Mouse (Mus musculus) lung, embryonic 14.5 days (tissue): ENCODE measurements around the gene Klre1. TPM values are rescaled to one million over a fixed set of nuclear protein-coding genes. Genes with fewer than 3 reads are reported as not detected.

Source experiments
- ATAC-seq: fragments of 200-750 bp; cut with Nextera tagmentation; 2 replicates; pipeline ENCODE4 v1.8.0; 2017; ENCODE audit warnings: mild to moderate bottlenecking, moderate TSS enrichment, moderate library complexity; ENCODE audit not compliant: insufficient read depth
- DNase-seq: peaks from one replicate; pipeline ENCODE4 v3.0.0-alpha.2; 2015
- H3K27ac ChIP-seq: fragments of 300-500 bp; sonication (generic); 2 replicates; pipeline ENCODE4 v1.5.1; 2014; ENCODE audit warnings: low read depth, mild to moderate bottlenecking, moderate library complexity
- H3K27me3 ChIP-seq: fragments of 300-500 bp; sonication (generic); 2 replicates; pipeline ENCODE4 v1.6.1; 2014; ENCODE audit warnings: low read length, control low read depth; ENCODE audit not compliant: insufficient read depth
- H3K36me3 ChIP-seq: fragments of 300-500 bp; sonication (generic); 2 replicates; pipeline ENCODE4 v1.6.1; 2014; ENCODE audit warnings: control low read depth; ENCODE audit not compliant: insufficient read depth
- H3K4me1 ChIP-seq: fragments of 300-500 bp; sonication (generic); 2 replicates; pipeline ENCODE4 v1.6.1; 2014; ENCODE audit warnings: antibody characterized with exemption, control low read depth; ENCODE audit not compliant: insufficient read depth
- H3K4me2 ChIP-seq: fragments of 300-500 bp; sonication (generic); 2 replicates; pipeline ENCODE4 v1.6.1; 2014; ENCODE audit warnings: mild to moderate bottlenecking
- H3K4me3 ChIP-seq: fragments of 300-500 bp; sonication (generic); 2 replicates; pipeline ENCODE4 v1.5.1; 2014; ENCODE audit warnings: low read depth, low read length
- H3K9ac ChIP-seq: fragments of 300-500 bp; sonication (generic); 2 replicates; pipeline ENCODE4 v1.6.1; 2014
- H3K9me3 ChIP-seq: fragments of 300-500 bp; sonication (generic); 2 replicates; pipeline ENCODE4 v1.6.1; 2016; ENCODE audit warnings: low read depth, low read length, control low read depth
- CTCF ChIP-seq: IDR thresholded peaks from 2 replicates; pipeline ENCODE4 v1.5.1; 2016; ENCODE audit warnings: antibody characterized with exemption, low read depth
- WGBS: fragments of 180-500 bp; shearing (Covaris S2); extraction: QIAGEN DNeasy Blood & Tissue Kit; methylation state at CpG from one replicate; pipeline ENCODE4 v1.1.7; 2014; 5-methylcytosine and 5-hydroxymethylcytosine counted together
- polyA plus RNA-seq: library from polyadenylated mRNA; unstranded; fragments of >200 nt; fragmentation: Nextera tagmentation; extraction: Ambion mirVana; gene quantifications from 2 replicates; pipeline ENCODE4 v1.2.1, GENCODE M21; 2014

The Klre1 gene
- polyA plus RNA-seq: not detected in 2 replicates

DNA sequence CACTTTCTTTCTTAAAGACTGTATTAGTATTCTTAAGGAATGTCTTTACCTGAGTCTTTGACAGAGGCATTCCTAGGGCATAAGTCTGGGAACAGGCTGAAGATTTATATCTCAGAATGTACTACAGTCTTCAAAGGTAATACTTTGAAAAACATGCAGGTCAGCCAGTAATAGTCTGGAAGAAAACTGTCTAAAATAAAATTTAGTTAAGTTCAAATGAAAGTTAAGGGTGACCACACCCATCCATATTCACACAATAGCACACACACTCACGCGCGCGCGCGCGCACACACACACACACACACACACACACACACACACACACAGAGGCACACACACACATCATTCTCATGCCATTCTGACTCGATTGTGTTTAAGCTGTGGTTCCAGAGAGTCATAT, at the start of gene Klre1:
TSS of gene Klre1 (plus strand) at position 301 of the 400 bp plus-strand sequence.
- WGBS: 94% methylated on average over 8 of the region's 8 CpGs

DNA sequence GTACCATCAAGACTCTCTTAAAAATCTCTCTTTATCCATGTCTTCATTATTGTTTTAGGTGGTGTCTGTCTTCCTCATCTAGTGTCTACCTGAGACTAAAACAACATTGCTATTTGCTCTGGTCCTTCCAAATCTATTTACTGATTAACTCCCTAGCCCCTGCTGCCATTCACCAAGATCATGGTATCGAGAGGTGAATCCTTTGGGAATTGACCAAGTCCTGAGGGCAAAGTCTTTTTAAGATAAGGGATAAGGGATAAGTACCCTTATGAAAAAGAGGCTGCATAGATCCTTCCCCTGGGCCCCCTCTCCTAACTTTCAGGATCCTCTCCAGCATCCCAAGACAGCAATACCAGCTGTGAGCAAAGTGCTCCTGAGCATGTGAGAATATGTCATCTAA, 48.1 kb upstream of the Klre1 start:
- WGBS: 56% methylated on average over 1 of the region's 1 CpGs
- Histone ChIP-seq H3K27me3 (no peaks in the 10 kb centered on the region), H3K4me3 (no peak overlapping the region), H3K4me2 (no peak overlapping the region), H3K9me3 (no peaks in the 10 kb centered on the region), H3K4me1 (0 out of 2 replicates have a peak, but pooled peaks cover under 1% of the 10 kb centered on the region), H3K36me3 (no peaks in the 10 kb centered on the region), H3K9ac (no peak overlapping the region), H3K27ac (no peak overlapping the region)
- ATAC-seq (no peak), DNase-seq (no peak)
- TF ChIP-seq CTCF: no peak

More for the DNA sequence above, at the start of gene Klre1:
- no peaks in the 10 kb centered on the region for H3K27me3 ChIP-seq
- H3K4me1 ChIP-seq: no peaks in the 10 kb centered on the region
- H3K36me3 ChIP-seq: no peaks in the 10 kb centered on the region
- H3K9ac ChIP-seq: no peak within 1 kb of the TSS
- H3K9me3 ChIP-seq: no peaks in the 10 kb centered on the region
- no peak for TF ChIP-seq CTCF
- no peak for DNase-seq
- H3K27ac ChIP-seq: no peak within 1 kb of the TSS
- H3K4me3 ChIP-seq: no peak within 1 kb of the TSS
- ATAC-seq: no peak
- no peak within 1 kb of the TSS for H3K4me2 ChIP-seq

DNA sequence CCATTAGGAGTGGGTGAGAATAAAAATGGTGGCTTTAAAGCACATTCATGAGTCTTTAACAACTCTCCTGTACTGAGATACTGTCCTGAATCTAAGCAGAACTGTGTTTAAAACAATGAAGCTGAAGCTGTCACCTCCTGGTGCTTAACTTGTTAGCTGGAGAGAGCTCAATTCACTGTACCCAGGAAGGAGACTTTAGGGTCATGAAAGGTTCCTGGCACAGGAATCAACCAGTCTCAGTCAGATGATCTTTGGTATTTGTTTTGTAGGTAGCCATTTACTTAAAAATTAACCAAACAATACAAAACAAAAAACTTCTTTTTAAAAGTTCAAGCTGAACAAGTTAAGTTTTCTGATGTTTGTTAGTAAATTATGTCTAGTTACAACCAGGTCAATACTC, 47.4 kb upstream of the Klre1 start:
- ATAC-seq: no peak
- Histone ChIP-seq H3K27ac (no peak overlapping the region), H3K4me1 (0 out of 2 replicates have a peak, but pooled peaks cover 5% of the 10 kb centered on the region), H3K4me2 (no peak overlapping the region), H3K27me3 (no peaks in the 10 kb centered on the region), H3K9me3 (no peaks in the 10 kb centered on the region), H3K36me3 (no peaks in the 10 kb centered on the region), H3K9ac (no peak overlapping the region), H3K4me3 (no peak overlapping the region)
- DNase-seq: no peak
- no peak for TF ChIP-seq CTCF

DNA sequence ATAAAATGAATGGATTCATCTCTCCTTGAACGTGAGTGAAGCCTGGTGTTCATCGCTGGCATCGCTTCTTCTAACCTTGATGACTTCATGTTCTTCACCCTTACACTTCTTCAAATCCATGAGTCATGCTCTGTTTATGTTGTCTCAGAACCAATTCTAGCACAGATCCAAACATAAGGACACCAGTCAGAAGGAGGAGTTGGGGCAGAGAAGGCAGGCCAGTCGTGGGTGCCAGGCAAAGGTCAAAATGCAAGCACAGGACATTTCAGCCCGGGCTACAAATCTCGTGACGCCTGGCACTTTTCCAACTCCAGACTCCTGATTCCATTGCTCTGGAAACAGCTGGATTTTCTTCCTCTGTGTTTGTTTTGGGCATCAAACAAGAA, 45.2 kb upstream of the Klre1 start:
- DNase-seq: peak; percentile 85
- 26% methylated on average over 7 of the region's 7 CpGs for whole genome bisulfite sequencing
- Histone ChIP-seq H3K4me2 (peak overlapping the region; percentile 87), H3K4me1 (0 out of 2 replicates have a peak, but pooled peaks cover 5% of the 10 kb centered on the region), H3K9me3 (no peaks in the 10 kb centered on the region), H3K4me3 (peak overlapping the region; percentile 81), H3K27ac (no peak overlapping the region), H3K9ac (peak overlapping the region; percentile 71), H3K27me3 (no peaks in the 10 kb centered on the region), H3K36me3 (peaks cover 2% of the 10 kb centered on the region; the same call in 1 of the 2 replicates)
- peak; percentile 36 for ATAC-seq
- peak; percentile 15; the same call in 1 of the 2 replicates for TF ChIP-seq CTCF

DNA sequence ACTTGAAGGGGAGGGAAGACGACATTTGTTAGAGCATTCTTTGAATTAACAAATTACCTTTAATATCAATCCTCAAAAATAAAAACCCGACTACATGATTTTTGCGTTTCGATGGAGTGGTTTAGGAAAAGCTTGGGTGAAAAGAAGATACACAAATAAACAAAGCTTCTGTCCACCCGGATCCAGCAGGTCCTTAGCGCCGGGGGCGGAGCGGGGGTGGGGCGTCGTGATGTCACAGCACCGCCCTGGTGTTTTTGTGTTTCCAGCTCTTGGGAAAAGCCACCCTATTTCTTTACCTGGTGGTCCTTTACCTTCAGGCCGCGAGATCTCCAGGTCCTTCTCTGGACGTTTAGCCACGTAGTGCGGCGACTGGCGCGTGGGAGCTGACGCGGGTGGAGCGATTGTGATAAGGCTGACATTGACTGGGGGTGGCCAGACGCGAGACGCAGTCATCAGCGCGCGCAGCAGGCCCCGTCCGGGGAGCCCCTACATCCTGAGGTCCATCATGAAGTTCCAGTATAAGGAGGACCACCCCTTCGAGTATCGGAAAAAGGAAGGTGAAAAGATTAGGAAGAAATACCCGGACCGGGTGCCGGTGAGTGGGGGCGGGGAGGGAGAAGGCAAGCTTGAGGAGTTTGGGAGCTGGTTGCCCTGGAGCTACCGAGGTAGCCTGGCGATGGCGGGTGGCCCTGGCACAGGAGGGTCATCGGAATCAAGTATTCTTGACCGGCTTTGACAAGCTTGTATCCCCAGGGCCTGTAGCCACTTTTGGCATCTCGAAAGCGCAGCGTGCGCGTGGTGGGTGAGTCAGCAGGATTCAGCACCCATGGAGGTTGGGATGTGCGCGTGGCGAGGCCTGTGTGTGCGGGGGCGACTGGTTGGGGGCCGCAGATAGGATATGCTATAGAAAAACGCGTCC, 44.5 kb upstream of the Klre1 start, which contains the start of gene Gabarapl1:
TSS of gene Gabarapl1 (plus strand) at position 219 of the 919 bp plus-strand sequence.
- TF ChIP-seq CTCF: no peak
- H3K4me3 ChIP-seq: peak within 1 kb of the TSS; percentile 81
- 0 out of 2 replicates have a peak, but pooled peaks cover 5% of the 10 kb centered on the region for H3K4me1 ChIP-seq
- peak within 1 kb of the TSS; percentile 71 for H3K9ac ChIP-seq
- ATAC-seq (peak; percentile 88), DNase-seq (peak; percentile 82)
- H3K9me3 ChIP-seq: no peaks in the 10 kb centered on the region
- peak within 1 kb of the TSS; percentile 30; the same call in 1 of the 2 replicates for H3K27ac ChIP-seq
- WGBS: under 1% methylated on average over 55 of the region's 55 CpGs
- H3K4me2 ChIP-seq: peak within 1 kb of the TSS; percentile 87
- peaks cover 3% of the 10 kb centered on the region; the same call in 1 of the 2 replicates for H3K36me3 ChIP-seq
- H3K27me3 ChIP-seq: no peaks in the 10 kb centered on the region

DNA sequence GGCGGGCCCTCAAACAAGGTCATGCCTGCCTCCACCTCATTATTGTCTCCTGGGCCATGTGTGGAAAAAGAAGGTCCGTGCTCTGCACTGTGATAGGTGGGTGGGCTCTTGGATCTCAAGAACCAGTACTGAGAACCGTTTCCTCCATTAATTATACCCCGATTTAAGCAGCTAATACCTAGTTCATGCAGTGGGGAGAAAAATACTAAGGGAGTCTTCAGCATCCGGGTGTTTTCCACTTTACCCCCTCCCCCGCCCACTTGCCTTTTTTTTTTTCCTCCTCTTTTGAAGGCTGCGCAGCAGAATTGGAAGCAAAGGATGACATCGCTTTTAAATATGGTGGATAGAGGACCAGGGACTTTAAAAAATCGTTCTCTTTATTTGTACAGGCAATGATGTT, 43.6 kb upstream of the Klre1 start:
- Histone ChIP-seq H3K4me1 (0 out of 2 replicates have a peak, but pooled peaks cover 5% of the 10 kb centered on the region), H3K9me3 (no peaks in the 10 kb centered on the region), H3K36me3 (peaks cover 11% of the 10 kb centered on the region), H3K27me3 (no peaks in the 10 kb centered on the region), H3K4me2 (peak overlapping the region; percentile 87), H3K9ac (peak overlapping the region; percentile 71), H3K4me3 (peak overlapping the region; percentile 81), H3K27ac (0 out of 2 replicates have a peak overlapping the region, but pooled peaks have one; percentile 30)
- peak; percentile 35 for ATAC-seq
- TF ChIP-seq CTCF: no peak
- DNase-seq: peak; percentile 40
- 12% methylated on average over 9 of the region's 9 CpGs for WGBS
